Mouse (Mus musculus) testis, adult 2 months (tissue): ENCODE results near the gene Tfpi. TPM values are rescaled to one million over a fixed set of nuclear protein-coding genes. Genes with fewer than 3 reads are reported as not detected.
"Not testable (repeated sequence)": the region's sequence is repeated elsewhere in the genome, so short reads cannot be mapped to it uniquely, and the experiment has no call there.

Source experiments
- H3K27ac ChIP-seq: fragments of 200-500 bp; 2 replicates; pipeline ENCODE4 v1.5.1; 2012; ENCODE audit warnings: low read depth, low read length; ENCODE audit not compliant: control insufficient read depth, insufficient read depth
- H3K27me3 ChIP-seq: fragments of 200-500 bp; 2 replicates; pipeline ENCODE4 v1.6.1; 2012; ENCODE audit warnings: mild to moderate bottlenecking, low read length, moderate library complexity; ENCODE audit not compliant: control insufficient read depth, insufficient read depth
- H3K36me3 ChIP-seq: fragments of 200-500 bp; 2 replicates; pipeline ENCODE4 v1.6.1; 2012; ENCODE audit warnings: mild to moderate bottlenecking, low read length; ENCODE audit not compliant: control insufficient read depth, insufficient read depth
- H3K4me1 ChIP-seq: fragments of 200-500 bp; 2 replicates; pipeline ENCODE4 v1.6.1; 2012; ENCODE audit warnings: low read length; ENCODE audit not compliant: control insufficient read depth, insufficient read depth
- H3K4me3 ChIP-seq: fragments of 200-500 bp; 2 replicates; pipeline ENCODE4 v1.5.1; 2012; ENCODE audit warnings: low read depth, mild to moderate bottlenecking, low read length, moderate library complexity, mixed read lengths; ENCODE audit not compliant: control insufficient read depth
- CTCF ChIP-seq: fragments of 200-500 bp; IDR thresholded peaks from 2 replicates; pipeline ENCODE4 v1.5.1; 2012; ENCODE audit warnings: low read depth, mild to moderate bottlenecking, inconsistent platforms, low read length, moderate library complexity; ENCODE audit not compliant: control insufficient read depth, insufficient read depth, insufficient replicate concordance
- POLR2A ChIP-seq: fragments of 200-500 bp; IDR thresholded peaks from 2 replicates; pipeline ENCODE4 v1.6.1; 2012; ENCODE audit warnings: low read depth, mild to moderate bottlenecking, inconsistent platforms, low read length, moderate library complexity; ENCODE audit not compliant: control insufficient read depth
- polyA plus RNA-seq: library from polyadenylated mRNA; depleted of rRNA; stranded (reverse); fragments of >200 nt; gene quantifications from 2 replicates; pipeline ENCODE4 v1.2.3, GENCODE M21; 2012

The Tfpi gene
- polyA plus RNA-seq, 1 experiment, result 1.5 TPM

DNA sequence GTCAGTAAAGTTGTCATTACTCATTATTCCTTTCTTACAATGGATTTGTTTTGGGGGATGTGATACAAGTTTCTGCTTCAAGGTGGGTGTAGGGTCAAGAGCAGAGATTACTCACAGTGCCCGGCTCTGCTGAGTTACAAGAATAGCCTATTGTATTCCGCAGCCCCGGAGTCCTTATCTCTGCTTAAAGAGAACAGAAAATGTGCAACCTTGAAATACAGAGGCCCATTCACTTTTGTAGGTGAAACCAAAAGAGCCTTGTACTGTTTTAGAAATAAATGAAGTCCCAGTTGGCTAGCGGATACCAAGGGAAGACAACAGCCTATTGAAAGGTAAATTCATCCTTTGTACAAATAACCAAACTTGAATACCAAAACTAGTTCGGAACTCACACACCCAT lies 42.2 kb upstream of the Tfpi start:
- Histone ChIP-seq H3K4me1 (peaks cover 3% of the 10 kb centered on the region; the same call in 1 of the 2 replicates), H3K4me3 (no peak overlapping the region), H3K27me3 (no peaks in the 10 kb centered on the region), H3K27ac (no peak overlapping the region), H3K36me3 (no peaks in the 10 kb centered on the region)
- TF ChIP-seq CTCF (no peak), POLR2A (no peak)

DNA sequence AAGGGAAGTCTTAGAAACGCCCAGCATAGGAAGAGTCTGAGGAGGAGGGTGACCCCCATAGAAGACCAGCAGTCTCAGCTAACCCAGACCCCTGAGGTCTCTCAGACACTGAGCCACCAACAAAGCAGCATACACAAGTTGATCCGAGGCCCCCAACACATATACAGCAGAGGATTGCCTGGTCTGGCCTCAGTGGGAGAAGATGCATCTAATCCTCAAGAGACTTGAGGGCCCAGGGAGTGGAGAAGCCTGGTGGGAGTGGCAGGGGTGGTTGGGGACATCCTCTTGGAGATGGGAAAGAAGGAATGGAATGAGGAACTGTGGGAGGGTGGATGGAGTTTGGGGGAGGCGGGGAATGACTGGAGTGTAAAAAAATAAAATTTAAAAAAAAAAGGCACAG lies 36.7 kb upstream of the Tfpi start:
- TF ChIP-seq POLR2A, result no peak
- TF ChIP-seq CTCF, result no peak
- no peaks in the 10 kb centered on the region for H3K36me3 ChIP-seq
- no peaks in the 10 kb centered on the region for H3K4me1 ChIP-seq
- H3K27me3 ChIP-seq, result no peaks in the 10 kb centered on the region
- no peak overlapping the region for H3K27ac ChIP-seq
- no peak overlapping the region for H3K4me3 ChIP-seq

DNA sequence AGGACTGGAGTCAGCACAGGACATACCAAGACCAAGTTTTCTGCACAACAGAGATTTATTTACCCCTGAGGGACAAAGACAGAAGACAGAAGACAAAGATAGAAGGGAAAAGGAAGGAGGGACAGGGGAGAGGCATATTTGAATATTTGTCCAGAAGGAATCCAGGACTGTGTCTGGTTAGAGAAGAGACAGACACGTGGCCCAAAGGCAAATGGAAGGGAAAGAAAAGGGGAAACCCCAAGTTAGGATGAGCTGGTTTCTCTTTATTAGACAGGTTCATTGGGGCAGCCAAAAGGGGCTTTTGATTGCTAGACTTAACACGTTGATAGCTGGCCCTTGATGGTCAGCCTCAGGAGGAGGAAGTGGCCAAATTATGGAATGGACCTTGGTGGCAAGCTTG lies 34.9 kb upstream of the Tfpi start:
- no peaks in the 10 kb centered on the region for H3K36me3 ChIP-seq

DNA sequence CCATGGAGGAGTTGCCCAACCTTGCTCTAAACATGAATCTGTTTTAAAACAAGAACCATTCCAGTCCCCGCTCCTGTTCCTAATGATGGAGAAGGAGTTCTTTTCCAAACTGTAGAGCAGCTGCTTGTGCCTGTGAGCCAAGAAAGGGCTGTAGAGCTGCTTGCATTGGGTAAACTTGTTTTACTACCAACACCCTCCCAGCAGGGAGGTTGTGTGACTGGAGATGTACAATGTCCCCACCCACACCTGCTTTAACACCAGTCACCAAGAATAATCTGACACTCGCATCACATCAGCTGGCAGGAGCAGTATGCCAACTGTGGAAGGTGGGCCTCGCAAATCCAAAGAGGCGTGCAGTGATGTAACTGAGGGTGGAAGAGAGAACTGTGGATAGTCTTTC lies 34.5 kb upstream of the Tfpi start:
- Histone ChIP-seq H3K27ac (no peak overlapping the region), H3K4me3 (no peak overlapping the region), H3K27me3 (no peaks in the 10 kb centered on the region), H3K36me3 (no peaks in the 10 kb centered on the region), H3K4me1 (no peaks in the 10 kb centered on the region)
- no peak for TF ChIP-seq CTCF
- no peak for TF ChIP-seq POLR2A

More for the DNA sequence above, 34.9 kb upstream of the Tfpi start:
- TF ChIP-seq POLR2A, result no peak
- TF ChIP-seq CTCF, result no peak
- H3K4me1 ChIP-seq, result no peaks in the 10 kb centered on the region
- no peak overlapping the region for H3K27ac ChIP-seq
- H3K27me3 ChIP-seq, result no peaks in the 10 kb centered on the region
- no peak overlapping the region for H3K4me3 ChIP-seq

DNA sequence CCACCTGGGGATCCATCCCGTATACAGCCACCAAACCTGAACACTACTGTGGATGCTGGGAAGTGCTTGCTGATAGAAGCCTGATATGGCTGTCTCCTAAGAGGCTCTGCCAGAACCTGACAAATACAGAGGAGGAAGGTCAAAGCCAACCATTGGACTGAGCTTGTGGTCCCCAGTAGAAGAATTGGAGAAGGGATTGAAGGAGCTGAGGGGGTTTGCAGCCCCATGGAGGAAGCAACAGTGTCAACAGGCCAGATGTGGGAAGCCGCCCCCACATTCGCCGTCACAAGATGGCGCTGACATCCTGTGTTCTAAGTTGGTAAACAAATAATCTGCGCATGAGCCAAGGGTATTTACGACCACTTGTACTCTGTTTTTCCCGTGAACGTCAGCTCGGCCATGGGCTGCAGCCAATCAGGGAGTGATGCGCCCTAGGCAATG lies 28.4 kb upstream of the Tfpi start:
- H3K4me3 ChIP-seq, H3K27ac ChIP-seq, H3K4me1 ChIP-seq, H3K27me3 ChIP-seq, H3K36me3 ChIP-seq: not testable (repeated sequence)

DNA sequence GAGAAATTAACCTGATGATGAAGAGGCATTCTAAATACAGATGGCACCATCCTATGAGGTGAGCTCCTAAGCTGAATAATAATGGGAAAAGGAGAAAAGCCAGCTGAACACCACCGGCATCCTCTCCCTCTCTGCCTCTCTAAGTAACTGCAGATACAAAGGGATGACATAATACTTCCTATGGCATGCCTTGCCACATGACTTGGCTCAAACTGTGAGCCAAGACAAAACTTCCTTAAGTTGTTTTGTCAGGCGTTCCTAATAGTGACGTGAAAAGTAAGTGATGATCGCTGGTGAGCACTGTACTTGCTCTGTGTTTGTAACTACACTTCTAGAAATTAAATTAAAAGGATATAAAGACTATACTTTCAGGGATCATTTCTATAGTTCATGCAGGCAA lies 27.7 kb upstream of the Tfpi start:
- no peaks in the 10 kb centered on the region for H3K27me3 ChIP-seq
- H3K27ac ChIP-seq, result no peak overlapping the region
- no peaks in the 10 kb centered on the region for H3K4me1 ChIP-seq
- H3K4me3 ChIP-seq, result no peak overlapping the region
- no peaks in the 10 kb centered on the region for H3K36me3 ChIP-seq
- TF ChIP-seq POLR2A (no peak), CTCF (no peak)

DNA sequence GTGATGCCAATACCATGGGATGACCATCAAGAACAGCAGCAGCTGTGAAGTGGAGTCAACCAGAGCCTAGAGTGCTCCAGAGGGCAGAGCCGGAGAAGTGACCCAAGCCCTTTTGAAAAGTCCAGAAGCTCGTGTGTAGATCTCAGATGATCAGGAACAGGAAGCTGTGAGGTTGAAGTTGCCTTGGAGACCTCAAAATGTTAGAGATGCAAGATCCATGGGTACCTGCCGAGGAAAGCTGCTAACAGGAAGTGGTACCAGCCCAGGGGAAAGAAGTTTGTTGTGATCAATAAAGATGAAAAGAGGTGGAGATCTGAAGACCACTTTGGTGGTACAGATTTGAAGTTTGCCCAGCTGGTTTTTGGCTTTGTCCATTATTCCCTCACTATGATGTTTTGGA lies 22.3 kb upstream of the Tfpi start:
- H3K4me3 ChIP-seq, result no peak overlapping the region
- TF ChIP-seq POLR2A, result no peak
- TF ChIP-seq CTCF, result no peak
- H3K27ac ChIP-seq, result no peak overlapping the region
- H3K27me3 ChIP-seq, result no peaks in the 10 kb centered on the region
- H3K4me1 ChIP-seq, result no peaks in the 10 kb centered on the region
- H3K36me3 ChIP-seq, result no peaks in the 10 kb centered on the region

DNA sequence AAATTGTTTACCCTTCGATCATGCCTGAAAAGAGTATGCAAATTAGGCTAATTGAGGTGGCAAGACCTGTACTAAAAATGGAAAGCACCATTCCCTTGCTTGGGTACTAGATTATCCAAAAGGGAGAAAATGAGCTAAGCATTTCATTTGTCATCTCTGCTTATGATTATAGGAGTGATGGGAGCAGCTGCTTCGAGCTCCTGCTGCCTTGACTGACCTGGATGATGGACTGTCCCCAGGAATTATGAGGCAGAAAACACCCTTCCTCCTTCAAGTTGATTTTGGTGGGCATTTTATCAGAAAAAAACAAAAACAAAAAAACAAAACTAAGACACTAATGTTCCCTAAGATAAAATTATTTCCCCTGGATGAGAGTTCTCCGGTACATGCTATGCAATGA lies 18.5 kb upstream of the Tfpi start:
- Histone ChIP-seq H3K27me3 (no peaks in the 10 kb centered on the region), H3K4me1 (no peaks in the 10 kb centered on the region), H3K27ac (no peak overlapping the region), H3K4me3 (no peak overlapping the region), H3K36me3 (no peaks in the 10 kb centered on the region)
- no peak for TF ChIP-seq CTCF
- TF ChIP-seq POLR2A, result no peak
